Comparison of ENCODE assay signal across 8 mouse cellular contexts in genomic region chr6:5297321-5298091, GRCm38 (mm10). TPM values are rescaled to one million over a fixed set of nuclear protein-coding genes. Genes with fewer than 3 reads are reported as not detected.
DNase-seq lines count a peak whose midpoint lies in the region; ATAC-seq and TF ChIP-seq lines count a peak whose summit lies in the region.

No protein-coding gene starts in this region.

- peak overlapping the region; percentile 61 for H3K9ac ChIP-seq in embryonic facial prominence, embryonic 12.5 days
- H3K9ac ChIP-seq in heart, embryonic 12.5 days = peak overlapping the region; percentile 80
- H3K9ac ChIP-seq in kidney, embryonic 15.5 days = peak overlapping the region; percentile 73

- no peaks in the 10 kb centered on the region for H3K9me3 ChIP-seq in embryonic facial prominence, embryonic 12.5 days
- H3K9me3 ChIP-seq in heart, embryonic 12.5 days (replicated peaks) = no peaks in the 10 kb centered on the region
- H3K9me3 ChIP-seq in kidney, embryonic 15.5 days (replicated peaks) = no peaks in the 10 kb centered on the region

- POLR2A ChIA-PET in Patski (lab: Charles Lee) = interaction anchor here (0.6 kb wide), 1 partner anchor 59 kb away, joined by 3 read pairs; no protein-coding TSS in a partner anchor

- no peaks in the 10 kb centered on the region for H3K36me3 ChIP-seq in embryonic facial prominence, embryonic 12.5 days
- peaks cover 4% of the 10 kb centered on the region; the same call in 1 of the 2 replicates for H3K36me3 ChIP-seq in heart, embryonic 12.5 days
- no peaks in the 10 kb centered on the region for H3K36me3 ChIP-seq in kidney, embryonic 15.5 days

- H3K27ac ChIP-seq in embryonic facial prominence, embryonic 12.5 days = peak overlapping the region; percentile 70
- peak overlapping the region; percentile 84 for H3K27ac ChIP-seq in heart, embryonic 12.5 days (ENCODE audit: poor library complexity, severe bottlenecking)
- H3K27ac ChIP-seq in kidney, embryonic 15.5 days = peak overlapping the region; percentile 91

- peak; percentile 89 for DNase-seq in A20 (ENCODE audit: low read depth, low spot score)
- peak; percentile 34 for DNase-seq in Patski (ENCODE audit: low read depth, low spot score)
- peak; percentile 69 for DNase-seq in lung, postnatal 14 days
- DNase-seq in ovary, postnatal 14 days (ENCODE audit: low spot score) = peak; percentile 15
- peak; percentile 38 to 63 for DNase-seq in urinary bladder, postnatal 36 days (ENCODE audit: low spot score in 2 of 2)

- TF ChIP-seq CTCF in Patski (IDR thresholded peaks at IDR 0.05) = no peak

- WGBS in embryonic facial prominence, embryonic 12.5 days = 3% methylated on average over 21 of the region's 25 CpGs
- 6% methylated on average over 25 of the region's 25 CpGs for WGBS in heart, embryonic 12.5 days
- 3% methylated on average over 25 of the region's 25 CpGs for WGBS in kidney, embryonic 15.5 days

- CTCF ChIA-PET in Patski (lab: Charles Lee) = interaction anchor here (1.0 to 1.3 kb wide), 4 partner anchors 11 to 159 kb away, joined by 3 to 4 read pairs (median 3); no protein-coding TSS in a partner anchor

- peak overlapping the region; percentile 70 for H3K4me2 ChIP-seq in embryonic facial prominence, embryonic 12.5 days (replicated peaks)
- H3K4me2 ChIP-seq in heart, embryonic 12.5 days = peak overlapping the region; percentile 67
- peak overlapping the region; percentile 72 for H3K4me2 ChIP-seq in kidney, embryonic 15.5 days

- peak overlapping the region; percentile 65 for H3K4me3 ChIP-seq in embryonic facial prominence, embryonic 12.5 days
- peak overlapping the region; percentile 73 for H3K4me3 ChIP-seq in heart, embryonic 12.5 days
- peak overlapping the region; percentile 74 for H3K4me3 ChIP-seq in kidney, embryonic 15.5 days (replicated peaks)

- H3K4me1 ChIP-seq in embryonic facial prominence, embryonic 12.5 days = no peaks in the 10 kb centered on the region; the same call in 1 of the 2 replicates
- H3K4me1 ChIP-seq in heart, embryonic 12.5 days (replicated peaks) = no peaks in the 10 kb centered on the region
- peaks cover 7% of the 10 kb centered on the region; the same call in 1 of the 2 replicates for H3K4me1 ChIP-seq in kidney, embryonic 15.5 days

- ATAC-seq in Patski = peak; percentile 66
- peak; percentile 44 for ATAC-seq in embryonic facial prominence, embryonic 12.5 days (ENCODE audit: insufficient number of reproducible peaks, insufficient read depth, low FRiP score, low TSS enrichment)
- peak; percentile 81 for ATAC-seq in heart, embryonic 12.5 days (ENCODE audit: insufficient number of reproducible peaks, low FRiP score)
- ATAC-seq in kidney, embryonic 15.5 days (replicated peaks; ENCODE audit: low FRiP score) = peak; percentile 85

- in situ Hi-C loops in Patski (cut with MboI; ENCODE audit: low pct_unique_long_range_greater_than_20kb) = no loop called here

- H3K27me3 ChIP-seq in Patski = no peaks in the 10 kb centered on the region
- 0 out of 2 replicates have a peak, but pooled peaks cover 4% of the 10 kb centered on the region for H3K27me3 ChIP-seq in embryonic facial prominence, embryonic 12.5 days
- H3K27me3 ChIP-seq in heart, embryonic 12.5 days (replicated peaks) = no peaks in the 10 kb centered on the region
- peaks cover 8% of the 10 kb centered on the region; the same call in 1 of the 2 replicates for H3K27me3 ChIP-seq in kidney, embryonic 15.5 days

RNA-seq across cellular contexts. Expression of gene Pon2, which starts 0.7 kb away (rescaled TPM):
- polyA plus RNA-seq in Patski (2021) = 57.4 TPM
- 24.4 and 25.1 TPM in 2 replicates for polyA plus RNA-seq in embryonic facial prominence, embryonic 12.5 days (2016; fragmentation: Nextera tagmentation; extraction: Ambion mirVana)
- 38.5 and 39.9 TPM in 2 replicates for polyA plus RNA-seq in heart, embryonic 12.5 days (2016; fragmentation: Nextera tagmentation; extraction: Ambion mirVana)
- polyA plus RNA-seq in kidney, embryonic 15.5 days (2015; fragmentation: Nextera tagmentation; extraction: Ambion mirVana) = 35.0 TPM in 2 replicates

RNA-seq across cellular contexts. Expression of gene Pon3, which starts 41.4 kb away (rescaled TPM):
- 1.8 TPM for polyA plus RNA-seq in Patski (2021)
- 6.5 and 6.6 TPM in 2 replicates for polyA plus RNA-seq in embryonic facial prominence, embryonic 12.5 days (2016; fragmentation: Nextera tagmentation; extraction: Ambion mirVana)
- 35.5 and 38.5 TPM in 2 replicates for polyA plus RNA-seq in heart, embryonic 12.5 days (2016; fragmentation: Nextera tagmentation; extraction: Ambion mirVana)
- 12.3 and 12.8 TPM in 2 replicates for polyA plus RNA-seq in kidney, embryonic 15.5 days (2015; fragmentation: Nextera tagmentation; extraction: Ambion mirVana)

Comparison
In these comparisons a context has a peak if more than half of its experiments do, and no peak if none do; other contexts are left out.
1. Peak in every context shown above with its lines: DNase-seq, ATAC-seq, H3K4me3 ChIP-seq and H3K27ac ChIP-seq.
2. DNase-seq: peak in every context shown above with its lines; median percentile 89 in A20; 69 in lung, postnatal 14 days; 50 in urinary bladder, postnatal 36 days; 34 in Patski; 15 in ovary, postnatal 14 days.